Mouse (Mus musculus) lung, embryonic 15.5 days (tissue): ENCODE measurements around the gene Efhd2. TPM values are rescaled to one million over a fixed set of nuclear protein-coding genes. Genes with fewer than 3 reads are reported as not detected.

Source experiments
- ATAC-seq: fragments of 200-750 bp; cut with Nextera tagmentation; 2 replicates; pipeline ENCODE4 v1.8.0; 2017; ENCODE audit warnings: moderate number of reproducible peaks, borderline replicate concordance; ENCODE audit not compliant: low FRiP score, low TSS enrichment; ENCODE audit errors: extremely low read depth
- H3K27ac ChIP-seq: fragments of 300-500 bp; sonication (generic); 2 replicates; pipeline ENCODE4 v1.5.1; 2015; ENCODE audit warnings: moderate library complexity, mild to moderate bottlenecking, inconsistent platforms
- H3K27me3 ChIP-seq: fragments of 300-500 bp; sonication (generic); 2 replicates; pipeline ENCODE4 v1.6.1; 2015; ENCODE audit warnings: inconsistent platforms
- H3K36me3 ChIP-seq: fragments of 300-500 bp; sonication (generic); 2 replicates; pipeline ENCODE4 v1.6.1; 2015; ENCODE audit warnings: inconsistent platforms
- H3K4me1 ChIP-seq: fragments of 300-500 bp; sonication (generic); 2 replicates; pipeline ENCODE4 v1.6.1; 2015; ENCODE audit warnings: inconsistent platforms
- H3K4me2 ChIP-seq: fragments of 300-500 bp; sonication (generic); 2 replicates; pipeline ENCODE4 v1.6.1; 2015; ENCODE audit warnings: inconsistent platforms, mild to moderate bottlenecking, moderate library complexity
- H3K4me3 ChIP-seq: fragments of 300-500 bp; sonication (generic); 2 replicates; pipeline ENCODE4 v1.5.1; 2015; ENCODE audit warnings: mild to moderate bottlenecking, inconsistent platforms
- H3K9ac ChIP-seq: fragments of 300-500 bp; sonication (generic); 2 replicates; pipeline ENCODE4 v1.6.1; 2015; ENCODE audit warnings: inconsistent platforms
- H3K9me3 ChIP-seq: fragments of 300-500 bp; sonication (generic); 2 replicates; pipeline ENCODE4 v1.6.1; 2016; ENCODE audit warnings: inconsistent platforms
- WGBS: fragments of 180-500 bp; shearing (Covaris S2); methylation state at CpG from one replicate; pipeline ENCODE4 v1.1.7; 2015; 5-methylcytosine and 5-hydroxymethylcytosine counted together
- polyA plus RNA-seq: library from polyadenylated mRNA; unstranded; fragments of >200 nt; fragmentation: Nextera tagmentation; extraction: Ambion mirVana; gene quantifications from 2 replicates; pipeline ENCODE4 v1.2.1, GENCODE M21; 2015

Efhd2 gene
- polyA plus RNA-seq, 1 experiment from 2014 or later, result 102 TPM

DNA sequence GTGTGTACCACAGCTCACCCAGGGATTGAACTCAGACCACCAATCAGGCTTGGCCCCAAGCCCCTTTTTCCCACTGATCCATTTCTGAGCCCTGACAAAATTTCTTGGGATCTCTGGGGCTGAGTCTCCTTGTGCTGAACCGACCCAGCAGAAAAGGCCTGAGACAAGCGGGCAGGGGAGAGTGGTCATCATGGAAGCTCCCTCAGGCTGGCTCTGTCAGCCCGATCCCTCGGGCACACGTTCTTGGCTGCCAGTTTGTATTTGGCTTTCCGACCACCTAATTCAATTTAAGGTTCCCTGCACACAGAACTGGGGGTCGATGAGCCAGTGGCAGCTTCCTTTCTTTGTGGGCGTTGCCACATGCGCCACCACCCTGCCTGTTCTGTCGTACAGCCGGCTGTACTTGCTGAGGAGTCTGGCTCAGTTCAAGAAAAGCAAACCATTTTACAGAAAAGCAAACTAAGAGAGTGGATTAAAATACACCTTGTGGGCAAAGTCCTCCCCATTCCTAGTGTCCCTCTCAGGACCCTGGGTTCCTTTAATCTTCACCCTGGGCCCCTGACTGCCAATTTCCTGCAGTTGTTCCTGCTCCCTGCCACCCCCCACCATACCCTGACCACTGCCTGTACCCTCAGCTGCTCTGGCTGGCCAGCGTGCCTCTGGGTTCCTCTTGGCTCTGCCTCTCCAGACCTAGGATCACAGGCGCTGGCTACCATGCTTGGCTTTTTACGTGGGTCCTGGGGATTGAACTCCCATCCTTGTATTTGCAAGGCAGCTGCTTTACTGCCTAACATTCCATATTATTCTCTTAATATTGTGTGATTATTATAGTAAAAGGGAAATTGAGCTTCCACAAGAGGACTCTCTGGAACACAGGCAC is 57.7 kb downstream of the Efhd2 start:
- Histone ChIP-seq H3K9me3 (no peaks in the 10 kb centered on the region), H3K4me2 (no peak overlapping the region), H3K9ac (no peak overlapping the region), H3K27ac (no peak overlapping the region), H3K27me3 (no peaks in the 10 kb centered on the region), H3K36me3 (peaks cover 18% of the 10 kb centered on the region; the same call in 1 of the 2 replicates), H3K4me1 (no peaks in the 10 kb centered on the region), H3K4me3 (no peak overlapping the region)
- WGBS, result 68% methylated on average over 14 of the region's 14 CpGs
- no peak for ATAC-seq

- Histone ChIP-seq H3K4me2 (no peak overlapping the region), H3K9ac (no peak overlapping the region), H3K36me3 (peaks cover 26% of the 10 kb centered on the region), H3K4me1 (no peaks in the 10 kb centered on the region), H3K4me3 (no peak overlapping the region), H3K9me3 (no peaks in the 10 kb centered on the region), H3K27me3 (no peaks in the 10 kb centered on the region), H3K27ac (no peak overlapping the region)
- WGBS, result 88% methylated on average over 7 of the region's 7 CpGs
- ATAC-seq, result no peak
Observed at GRCm38 (mm10) chr4:141816267-141816666, 58.5 kb downstream of the Efhd2 start.

DNA sequence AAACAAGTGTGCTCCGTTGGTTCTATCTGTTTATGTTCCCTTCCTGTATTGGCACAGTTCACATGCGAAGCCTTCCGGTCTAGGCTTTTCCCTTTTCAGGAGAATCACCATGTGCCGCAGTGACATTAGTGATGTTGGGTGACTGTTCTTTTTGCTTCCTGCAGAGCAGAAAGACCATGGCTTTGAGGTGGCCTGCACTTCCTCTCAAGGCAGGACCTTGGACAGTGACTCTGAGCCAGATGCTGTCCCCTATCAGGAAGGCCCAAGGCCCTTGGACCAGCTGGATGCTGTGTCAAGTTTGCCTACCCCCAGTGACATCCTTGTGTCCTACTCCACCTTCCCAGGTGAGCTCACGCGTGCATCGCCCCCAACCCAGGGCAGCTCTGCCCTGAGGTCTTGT is 63.3 kb downstream of the Efhd2 start:
- Histone ChIP-seq H3K4me3 (no peak overlapping the region), H3K9me3 (no peaks in the 10 kb centered on the region), H3K4me2 (no peak overlapping the region), H3K4me1 (no peaks in the 10 kb centered on the region), H3K27me3 (no peaks in the 10 kb centered on the region), H3K9ac (no peak overlapping the region), H3K27ac (no peak overlapping the region), H3K36me3 (peaks cover 71% of the 10 kb centered on the region)
- no peak for ATAC-seq
- 93% methylated on average over 7 of the region's 7 CpGs for WGBS

DNA sequence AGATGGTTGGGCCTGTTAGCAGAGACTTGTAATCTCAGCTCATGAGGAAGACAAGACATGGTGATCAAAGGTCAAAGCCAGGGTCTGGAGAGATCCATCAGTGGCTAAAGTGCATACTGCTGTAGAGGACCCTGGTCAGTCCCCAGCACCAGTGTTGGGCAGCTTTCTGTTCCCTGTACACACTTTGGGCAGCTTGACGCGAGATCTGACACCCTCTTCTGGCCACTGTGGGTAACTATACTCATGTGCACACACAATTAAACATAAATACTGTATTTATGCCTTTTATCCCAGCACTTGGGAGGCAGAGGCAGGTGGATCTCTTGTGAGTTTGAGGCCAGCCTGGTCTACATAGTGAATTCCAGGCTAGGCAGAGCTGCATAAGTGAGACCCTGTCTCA is 63.7 kb downstream of the Efhd2 start:
- Histone ChIP-seq H3K4me2 (no peak overlapping the region), H3K4me1 (no peaks in the 10 kb centered on the region), H3K9ac (no peak overlapping the region), H3K4me3 (no peak overlapping the region), H3K36me3 (peaks cover 75% of the 10 kb centered on the region), H3K27ac (no peak overlapping the region), H3K9me3 (no peaks in the 10 kb centered on the region), H3K27me3 (no peaks in the 10 kb centered on the region)
- ATAC-seq, result no peak
- 94% methylated on average over 2 of the region's 2 CpGs for WGBS

DNA sequence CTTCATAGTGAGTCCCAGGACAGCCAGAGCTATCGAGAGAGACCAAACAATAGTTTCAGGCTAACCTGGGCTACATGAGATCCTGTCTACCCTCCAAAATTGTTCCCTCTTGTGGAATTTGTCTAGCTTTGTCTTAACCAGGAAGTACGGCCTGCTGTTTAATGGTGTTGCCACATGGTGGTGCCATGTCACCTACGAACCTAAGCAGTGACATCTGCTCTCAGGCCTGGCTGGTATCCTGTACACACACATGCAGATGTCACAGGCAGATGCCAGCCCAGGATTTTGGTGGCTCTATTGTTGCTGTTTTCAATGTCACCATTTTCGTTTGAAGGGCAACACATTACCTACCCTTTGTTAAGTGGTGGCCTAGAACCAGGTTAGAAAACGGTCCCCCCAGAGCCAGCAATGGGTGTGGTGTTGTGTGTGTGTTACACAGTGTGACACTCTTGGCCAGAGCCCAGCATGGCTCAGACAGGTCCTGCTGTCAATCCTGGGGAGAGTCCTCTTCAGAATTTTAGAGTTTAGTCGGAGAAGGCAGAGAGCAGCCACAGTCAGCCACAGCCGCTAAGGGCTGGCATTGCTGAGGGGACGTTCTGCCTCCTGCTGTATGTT is 64.8 kb downstream of the Efhd2 start:
- H3K27ac ChIP-seq, result no peak overlapping the region
- H3K9ac ChIP-seq, result no peak overlapping the region
- no peaks in the 10 kb centered on the region for H3K9me3 ChIP-seq
- no peak for ATAC-seq
- no peaks in the 10 kb centered on the region for H3K27me3 ChIP-seq
- peaks cover 85% of the 10 kb centered on the region for H3K36me3 ChIP-seq
- no peak overlapping the region for H3K4me2 ChIP-seq
- no peaks in the 10 kb centered on the region for H3K4me1 ChIP-seq
- 75% methylated on average over 8 of the region's 8 CpGs for WGBS
- H3K4me3 ChIP-seq, result no peak overlapping the region

Other genes starting within 250 kb of the Efhd2 start
- 5.5 and 6.2 TPM in 2 replicates for gene Plekhm2, start 210.0 kb downstream of the Efhd2 start, polyA plus RNA-seq
- gene Rsc1a1, start 189.3 kb downstream of the Efhd2 start, polyA plus RNA-seq, result not detected in 2 replicates
- gene Ddi2, start 151.5 kb downstream of the Efhd2 start, polyA plus RNA-seq, result 22.1 and 22.8 TPM in 2 replicates
- gene Agmat, start 128.2 kb downstream of the Efhd2 start, polyA plus RNA-seq, result 0.20 and 0.26 TPM in 2 replicates
- 4.4 and 4.9 TPM in 2 replicates for gene Dnajc16, start 84.0 kb downstream of the Efhd2 start, polyA plus RNA-seq
- 24.0 and 24.1 TPM in 2 replicates for gene Casp9, start 81.3 kb downstream of the Efhd2 start, polyA plus RNA-seq
- gene Cela2a, start 48.8 kb downstream of the Efhd2 start, polyA plus RNA-seq, result 2.1 TPM in 1 of 2 replicates, not detected in the other
- not detected in 2 replicates for gene Ctrc, start 28.6 kb downstream of the Efhd2 start, polyA plus RNA-seq
- gene Fhad1, start 140.2 kb upstream of the Efhd2 start, polyA plus RNA-seq, result 1.7 TPM in 2 replicates
- 21.8 and 23.1 TPM in 2 replicates for gene Tmem51, start 209.4 kb upstream of the Efhd2 start, polyA plus RNA-seq